Mouse (Mus musculus): ENCODE measurements around the gene Pm20d1.

- peak; percentile 61 for TF ChIP-seq CTCF (IDR thresholded peaks at IDR 0.05; ENCODE audit: low read depth)
- no peak for TF ChIP-seq EP300 (IDR thresholded peaks at IDR 0.05; ENCODE audit: low read depth)
Measured at GRCm38 (mm10) chr1:131846255-131846654, 49.1 kb downstream of the Pm20d1 start.
